Mouse (Mus musculus): Measurements from ENCODE around the gene Gm49721. TPM values are rescaled to one million over a fixed set of nuclear protein-coding genes. Genes with fewer than 3 reads are reported as not detected.
"Not testable (repeated sequence)": the region's sequence is repeated elsewhere in the genome, so short reads cannot be mapped to it uniquely, and the experiment has no call there.

The Gm49721 gene
- polyA plus RNA-seq, 1 experiment from 2014 or later: not detected

DNA sequence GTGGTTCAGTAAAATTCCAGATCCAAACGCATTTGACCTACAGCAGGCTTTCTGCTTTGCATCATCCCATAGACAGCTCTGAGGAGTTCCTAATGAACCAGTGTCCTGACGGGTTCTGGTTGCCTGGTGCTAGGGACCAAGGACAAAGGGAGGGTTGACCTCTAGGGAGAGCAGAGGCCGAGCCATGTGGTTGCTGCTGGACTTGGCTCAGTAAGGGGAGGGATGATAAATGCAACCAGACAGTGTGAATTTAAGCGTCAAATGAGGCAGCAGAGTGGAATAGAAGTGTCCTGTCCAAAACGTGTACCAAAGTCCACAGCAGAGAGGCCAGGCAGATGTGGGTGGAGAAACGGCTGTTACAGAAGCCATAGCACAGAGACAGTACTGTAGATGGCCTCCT, 16.8 kb downstream of the Gm49721 start:
- H3K27me3 ChIP-seq; H3K4me1 ChIP-seq; H3K36me3 ChIP-seq; H3K9me3 ChIP-seq (replicated peaks); ATAC-seq (ENCODE audit: insufficient number of reproducible peaks, low FRiP score, low TSS enrichment, low read depth); H3K4me3 ChIP-seq (replicated peaks); H3K27ac ChIP-seq (replicated peaks); H3K4me2 ChIP-seq (replicated peaks); H3K9ac ChIP-seq: not testable (repeated sequence)
- WGBS: no CpG with 5 or more reads among the region's 6 CpGs

- H3K9me3 ChIP-seq (replicated peaks); H3K4me1 ChIP-seq; ATAC-seq (ENCODE audit: insufficient number of reproducible peaks, low FRiP score, low TSS enrichment, low read depth); H3K9ac ChIP-seq; H3K4me2 ChIP-seq (replicated peaks); H3K27me3 ChIP-seq; H3K36me3 ChIP-seq; H3K4me3 ChIP-seq (replicated peaks); H3K27ac ChIP-seq (replicated peaks): not testable (repeated sequence)
- 84% methylated on average over 8 of the region's 8 CpGs for WGBS
Measured at GRCm38 (mm10) chr17:6996826-6997225, 18.1 kb downstream of the Gm49721 start.

DNA sequence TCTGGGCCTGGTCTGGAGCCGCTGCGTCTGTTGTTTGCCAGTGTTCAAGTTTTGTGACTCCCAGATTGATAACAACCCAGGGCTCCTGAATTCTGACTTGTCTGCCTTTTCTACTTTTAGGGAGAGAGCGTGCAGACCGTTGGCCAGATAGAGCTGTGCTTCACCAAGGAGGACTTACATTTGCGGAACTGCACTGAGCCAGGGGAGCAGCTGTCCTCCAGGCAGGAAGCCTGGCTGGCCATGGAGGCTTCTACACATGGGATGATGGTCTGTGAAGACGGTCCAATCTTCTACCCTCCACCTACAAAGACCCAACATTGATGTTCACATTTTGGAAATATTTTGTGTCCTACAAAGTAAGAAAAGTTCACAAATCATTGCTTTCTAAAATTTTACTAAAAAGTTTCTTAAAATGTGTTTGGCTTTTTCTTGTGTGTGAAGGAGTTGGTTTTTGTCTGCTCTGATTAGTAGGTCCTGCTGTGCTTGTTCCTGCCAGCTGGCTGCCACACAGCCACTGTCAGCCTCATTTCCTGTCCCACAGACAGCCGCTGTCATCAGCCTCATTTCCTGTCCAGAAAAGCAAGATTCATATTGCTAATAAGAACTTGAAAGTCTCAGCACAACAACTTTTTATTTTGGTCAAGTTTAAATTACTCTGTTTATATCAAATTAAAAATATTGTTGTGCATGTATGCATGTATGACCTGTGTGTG, 19.2 kb downstream of the Gm49721 start:
- not testable (repeated sequence) for H3K4me1 ChIP-seq; H3K36me3 ChIP-seq; H3K27me3 ChIP-seq; H3K9me3 ChIP-seq (replicated peaks); H3K4me2 ChIP-seq (replicated peaks); ATAC-seq (ENCODE audit: insufficient number of reproducible peaks, low FRiP score, low TSS enrichment, low read depth); H3K27ac ChIP-seq (replicated peaks); H3K9ac ChIP-seq; H3K4me3 ChIP-seq (replicated peaks)
- WGBS: 67% methylated on average over 1 of the region's 7 CpGs

GRCm38 (mm10) chr17:7001790-7002585, 23.3 kb downstream of the Gm49721 start:
- H3K27ac ChIP-seq (replicated peaks); H3K4me1 ChIP-seq; H3K27me3 ChIP-seq; H3K9ac ChIP-seq; H3K36me3 ChIP-seq; H3K4me2 ChIP-seq (replicated peaks); H3K4me3 ChIP-seq (replicated peaks); ATAC-seq (ENCODE audit: insufficient number of reproducible peaks, low FRiP score, low TSS enrichment, low read depth); H3K9me3 ChIP-seq (replicated peaks): not testable (repeated sequence)
- 84% methylated on average over 9 of the region's 12 CpGs for WGBS

GRCm38 (mm10) chr17:7003392-7003791, 24.7 kb downstream of the Gm49721 start:
- H3K4me2 ChIP-seq (replicated peaks); H3K9me3 ChIP-seq (replicated peaks); H3K9ac ChIP-seq; H3K4me3 ChIP-seq (replicated peaks); H3K27ac ChIP-seq (replicated peaks); ATAC-seq (ENCODE audit: insufficient number of reproducible peaks, low FRiP score, low TSS enrichment, low read depth); H3K36me3 ChIP-seq; H3K27me3 ChIP-seq; H3K4me1 ChIP-seq: not testable (repeated sequence)
- WGBS: no CpG with 5 or more reads among the region's 3 CpGs

- H3K27me3 ChIP-seq; ATAC-seq (ENCODE audit: insufficient number of reproducible peaks, low FRiP score, low TSS enrichment, low read depth); H3K27ac ChIP-seq (replicated peaks); H3K36me3 ChIP-seq; H3K4me1 ChIP-seq; H3K9me3 ChIP-seq (replicated peaks); H3K9ac ChIP-seq; H3K4me3 ChIP-seq (replicated peaks); H3K4me2 ChIP-seq (replicated peaks): not testable (repeated sequence)
- 49% methylated on average over 3 of the region's 4 CpGs for WGBS
Measured at GRCm38 (mm10) chr17:7005646-7006045, 26.9 kb downstream of the Gm49721 start.

DNA sequence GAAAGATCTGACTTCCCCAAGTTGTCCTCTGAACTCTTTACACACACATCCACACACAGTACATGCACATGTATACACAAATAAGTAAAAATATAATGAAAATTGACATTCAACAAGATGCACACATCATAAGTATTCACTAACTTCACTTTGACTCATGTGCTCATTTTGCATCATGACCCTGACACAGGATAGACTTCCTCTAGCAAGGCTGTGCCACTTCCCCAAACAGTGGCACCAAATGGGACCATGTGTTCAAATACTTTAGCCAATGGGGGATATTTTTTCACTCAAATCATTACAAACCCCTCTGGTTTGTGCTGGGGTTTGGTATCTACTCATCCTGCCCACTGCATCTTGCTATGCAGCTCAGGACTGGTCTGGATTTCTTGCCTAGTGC, 30.2 kb downstream of the Gm49721 start:
- not testable (repeated sequence) for H3K4me2 ChIP-seq (replicated peaks); ATAC-seq (ENCODE audit: insufficient number of reproducible peaks, low FRiP score, low TSS enrichment, low read depth); H3K4me3 ChIP-seq (replicated peaks); H3K9ac ChIP-seq; H3K27ac ChIP-seq (replicated peaks); H3K27me3 ChIP-seq; H3K4me1 ChIP-seq; H3K36me3 ChIP-seq; H3K9me3 ChIP-seq (replicated peaks)

- not testable (repeated sequence) for H3K4me3 ChIP-seq (replicated peaks); H3K4me2 ChIP-seq (replicated peaks); H3K9me3 ChIP-seq (replicated peaks); H3K27ac ChIP-seq (replicated peaks); H3K27me3 ChIP-seq; H3K36me3 ChIP-seq; H3K4me1 ChIP-seq; ATAC-seq (ENCODE audit: insufficient number of reproducible peaks, low FRiP score, low TSS enrichment, low read depth); H3K9ac ChIP-seq
- no CpG with 5 or more reads among the region's 7 CpGs for WGBS
Measured at GRCm38 (mm10) chr17:7009440-7009839, 30.7 kb downstream of the Gm49721 start.

- not testable (repeated sequence) for H3K9me3 ChIP-seq (replicated peaks); H3K27me3 ChIP-seq; H3K4me1 ChIP-seq; H3K36me3 ChIP-seq; H3K9ac ChIP-seq; H3K4me2 ChIP-seq (replicated peaks); H3K4me3 ChIP-seq (replicated peaks); ATAC-seq (ENCODE audit: insufficient number of reproducible peaks, low FRiP score, low TSS enrichment, low read depth); H3K27ac ChIP-seq (replicated peaks)
- whole genome bisulfite sequencing: 40% methylated on average over 5 of the region's 9 CpGs
Measured at GRCm38 (mm10) chr17:7009901-7010300, 31.2 kb downstream of the Gm49721 start.

GRCm38 (mm10) chr17:7014190-7014589, 35.5 kb downstream of the Gm49721 start:
- H3K9ac ChIP-seq; ATAC-seq (ENCODE audit: insufficient number of reproducible peaks, low FRiP score, low TSS enrichment, low read depth); H3K27ac ChIP-seq (replicated peaks); H3K27me3 ChIP-seq; H3K9me3 ChIP-seq (replicated peaks); H3K4me1 ChIP-seq; H3K36me3 ChIP-seq; H3K4me2 ChIP-seq (replicated peaks); H3K4me3 ChIP-seq (replicated peaks): not testable (repeated sequence)
- WGBS: no CpG with 5 or more reads among the region's 1 CpGs

DNA sequence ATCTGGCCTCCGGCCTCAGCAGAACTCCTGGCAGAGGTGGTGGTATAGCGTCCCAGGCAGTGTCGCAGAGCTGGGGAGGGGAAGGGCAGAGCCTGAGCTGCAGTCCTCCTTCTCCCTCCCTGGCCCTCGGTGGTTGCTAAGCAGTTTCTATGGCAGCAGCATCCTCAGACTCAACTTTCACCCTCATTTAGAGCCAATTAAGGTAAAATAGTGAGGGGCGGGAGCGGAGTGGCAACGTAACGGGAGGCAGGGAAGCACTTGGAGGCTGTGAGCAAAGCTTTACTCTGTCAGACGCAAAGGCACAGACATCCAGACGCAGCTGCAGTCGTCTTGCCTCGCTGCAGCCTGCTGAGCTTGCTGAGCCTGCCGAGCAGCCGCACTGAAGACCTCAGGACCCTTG, 46.6 kb downstream of the Gm49721 start, which contains the start of gene Gm1604a:
TSS of gene Gm1604a (plus strand) at position 312 of the 400 bp plus-strand sequence.
- peak; percentile 47; the same call in 1 of the 2 replicates for ATAC-seq (ENCODE audit: insufficient number of reproducible peaks, low FRiP score, low TSS enrichment, low read depth)
- H3K4me1 ChIP-seq; H3K36me3 ChIP-seq; H3K9ac ChIP-seq; H3K27ac ChIP-seq (replicated peaks); H3K4me2 ChIP-seq (replicated peaks); H3K9me3 ChIP-seq (replicated peaks); H3K4me3 ChIP-seq (replicated peaks); H3K27me3 ChIP-seq: not testable (repeated sequence)
- 9% methylated on average over 6 of the region's 14 CpGs for WGBS

All from embryonic facial prominence, embryonic 15.5 days (tissue).